Mouse (Mus musculus) CH12.LX (cell line): ENCODE data around the gene Cfap54.

ENCODE experiments used
- CHD1 ChIP-seq: IDR thresholded peaks from 2 replicates; pipeline ENCODE4 v1.6.1; 2012; ENCODE audit warnings: low read depth, low read length, improper control_type of control experiment, inconsistent platforms
- CTCF ChIP-seq, 2 experiments: IDR thresholded peaks in 1 of 2; conservative IDR thresholded peaks in 1 of 2; 2 replicates each; pipeline ENCODE4 v1.5.1; 2011 to 2012; ENCODE audit warnings: low read depth in 2 of 2, low read length in 2 of 2, improper control_type of control experiment in 1 of 2, inconsistent platforms in 1 of 2, mild to moderate bottlenecking in 1 of 2, moderate library complexity in 1 of 2
- E2F4 ChIP-seq: IDR thresholded peaks from 2 replicates; pipeline ENCODE4 v1.6.1; 2011; ENCODE audit warnings: low read depth, low read length, improper control_type of control experiment; ENCODE audit not compliant: insufficient replicate concordance
- EP300 ChIP-seq: IDR thresholded peaks from 2 replicates; pipeline ENCODE4 v1.6.1; 2011; ENCODE audit warnings: low read length, improper control_type of control experiment
- HCFC1 ChIP-seq: IDR thresholded peaks from 2 replicates; pipeline ENCODE4 v1.6.1; 2012; ENCODE audit warnings: low read depth, mild to moderate bottlenecking, inconsistent platforms, low read length, improper control_type of control experiment
- MAFK ChIP-seq: IDR thresholded peaks from 2 replicates; pipeline ENCODE4 v1.6.1; 2011; ENCODE audit warnings: low read length, improper control_type of control experiment; ENCODE audit not compliant: insufficient replicate concordance
- PAX5 ChIP-seq: IDR thresholded peaks from 2 replicates; pipeline ENCODE4 v1.6.1; 2012; ENCODE audit warnings: low read length, inconsistent platforms, mixed read lengths
- POLR2A ChIP-seq: IDR thresholded peaks from 2 replicates; pipeline ENCODE4 v1.6.1; 2011; ENCODE audit warnings: low read depth, mild to moderate bottlenecking, improper control_type of control experiment, low read length
- POLR2AphosphoS2 ChIP-seq: IDR thresholded peaks from 2 replicates; pipeline ENCODE4 v1.6.1; 2011; ENCODE audit warnings: low read depth, low read length, improper control_type of control experiment
- SIN3A ChIP-seq: IDR thresholded peaks from 2 replicates; pipeline ENCODE4 v1.6.1; 2012; ENCODE audit warnings: low read length, improper control_type of control experiment, inconsistent platforms
- UBTF ChIP-seq: IDR thresholded peaks from 2 replicates; pipeline ENCODE4 v1.6.1; 2012; ENCODE audit warnings: low read depth, mild to moderate bottlenecking, inconsistent platforms, low read length, improper control_type of control experiment, moderate library complexity
- USF1 ChIP-seq: IDR thresholded peaks from 2 replicates; pipeline ENCODE4 v1.6.1; 2014; ENCODE audit warnings: low read depth, mild to moderate bottlenecking, inconsistent platforms, low read length, improper control_type of control experiment
- ZKSCAN1 ChIP-seq: IDR thresholded peaks from 2 replicates; pipeline ENCODE4 v1.6.1; 2012; ENCODE audit warnings: low read depth, inconsistent platforms, low read length, improper control_type of control experiment, borderline replicate concordance

DNA sequence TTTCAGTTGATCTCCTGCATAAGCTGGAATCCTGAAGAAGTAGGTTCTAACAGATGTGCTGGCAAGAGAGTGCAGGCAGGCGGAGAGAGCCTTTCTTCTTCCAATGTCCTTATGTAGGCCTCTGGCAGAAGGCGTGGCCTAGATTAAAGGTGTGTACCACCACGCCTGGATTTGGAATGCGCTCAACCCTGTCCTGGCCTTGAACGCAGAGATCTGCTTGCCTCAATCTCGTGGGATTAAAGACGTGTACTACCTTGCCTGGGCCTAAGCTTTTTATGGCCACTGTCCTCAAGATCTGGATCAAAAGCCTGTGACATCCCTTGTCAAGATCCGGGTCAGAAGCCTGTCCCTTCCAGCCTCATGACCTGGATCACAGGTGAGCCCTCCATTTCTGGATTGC, 32.5 kb upstream of the Cfap54 start:
- TF ChIP-seq ZKSCAN1 (no peak), CTCF (conservative IDR thresholded peaks at IDR 0.05 in 1 of 2, IDR thresholded peaks at IDR 0.05 in 1 of 2; ENCODE audit: low read depth in 2 of 2, low read length in 2 of 2) (no peak), MAFK (no peak), POLR2A (no peak), POLR2AphosphoS2 (no peak), PAX5 (no peak), EP300 (no peak), SIN3A (no peak), USF1 (no peak), HCFC1 (no peak), UBTF (no peak), E2F4 (no peak), CHD1 (no peak)
